Mouse (Mus musculus) E14TG2a.4 (cell line): ENCODE measurements around the gene Glis3.

Source experiments
- CTCF ChIP-seq: conservative IDR thresholded peaks from 2 replicates; pipeline ENCODE4 v1.5.1; 2014; ENCODE audit warnings: low read length
- NANOG ChIP-seq: IDR thresholded peaks from 2 replicates; pipeline ENCODE4 v1.6.1; 2014; ENCODE audit warnings: borderline replicate concordance, low read length, mixed read lengths
- POU5F1 ChIP-seq: IDR thresholded peaks from 2 replicates; pipeline ENCODE4 v1.6.1; 2014; ENCODE audit warnings: low read length, borderline replicate concordance

DNA sequence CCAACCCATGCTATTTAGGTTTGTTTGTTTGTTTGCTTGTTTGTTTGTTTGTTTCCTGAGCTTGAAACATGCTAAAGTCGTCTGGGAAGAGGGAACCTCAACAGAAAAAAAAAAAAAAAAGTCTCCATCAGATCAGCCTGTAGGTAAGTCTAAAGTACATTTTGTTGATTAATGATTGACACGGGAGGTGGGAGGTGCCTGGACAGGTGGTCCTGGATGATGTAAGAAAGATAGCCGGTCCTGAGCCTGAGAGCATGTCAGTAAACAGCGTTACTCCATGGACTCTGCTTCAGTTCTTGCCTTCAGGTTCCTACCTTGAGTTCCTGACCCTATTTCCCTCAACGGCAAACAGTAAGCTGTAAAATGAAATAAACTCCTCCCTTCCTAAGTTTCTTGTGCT is 444.3 kb downstream of the Glis3 start:
- TF ChIP-seq CTCF = no peak
- TF ChIP-seq NANOG = no peak
- TF ChIP-seq POU5F1 = no peak
